In the genomic region with DNA sequence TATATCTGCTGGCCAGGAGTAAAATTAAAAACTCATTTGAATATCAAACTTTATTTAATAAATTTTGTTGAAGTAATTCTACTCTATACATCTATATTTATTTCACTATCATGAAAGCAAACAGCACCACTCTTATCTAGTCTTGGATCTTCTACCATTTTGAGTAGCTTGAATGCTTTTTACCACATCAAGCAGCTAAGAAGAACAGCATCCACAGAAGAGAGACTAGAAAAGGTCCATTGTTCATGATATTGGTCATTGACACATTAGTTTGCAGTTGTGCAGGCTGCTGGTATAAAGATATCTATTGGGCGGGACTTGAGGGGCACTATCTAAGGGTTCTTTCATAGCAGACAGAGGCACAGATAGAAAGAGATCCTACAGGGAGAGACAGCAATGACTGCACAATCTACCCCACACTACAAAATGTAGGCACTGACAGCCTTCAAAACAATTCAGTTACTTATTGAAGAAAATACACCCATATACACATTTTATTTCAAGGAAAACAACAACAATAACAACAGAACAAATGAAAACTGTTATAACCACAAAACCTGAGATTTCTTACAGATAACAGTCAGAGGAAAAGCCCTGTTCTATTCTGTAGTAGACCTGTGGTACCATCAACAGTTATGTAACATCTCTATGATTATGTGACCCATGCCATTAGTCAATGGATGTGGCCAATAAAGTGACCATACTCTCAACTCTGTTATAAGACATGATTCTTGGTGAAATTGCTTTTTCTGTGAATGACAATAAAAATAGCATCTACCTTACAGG, we compare ENCODE assay signal across 18 mouse cellular contexts.
"Had no signal": no experiment of that assay in that cellular context is flagged by ENCODE, and none has a peak within 500 bp of the region (broad histone marks: within the 10 kb centered on the region; RNA-seq: fewer than 3 reads in every experiment).

No protein-coding gene starts in this region.

- ATAC-seq: hindbrain, postnatal 0 days; intestine, embryonic 16.5 days; liver, embryonic 12.5 days had no signal

- DNase-seq: gastrocnemius, postnatal 14 days; gastrocnemius, postnatal 36 days; heart, adult 11 months; heart, adult 2 months; heart, postnatal 14 days; heart, postnatal 36 days; kidney, adult 11 months; kidney, adult 2 months; kidney, adult 9 months; kidney, postnatal 10 days; kidney, postnatal 25 days; kidney, postnatal 4 days; layer of hippocampus, adult 9-11 months; layer of hippocampus, postnatal 36 days; left cerebral cortex, postnatal 4 days had no signal
